Mouse (Mus musculus) limb, embryonic 14.5 days (tissue): ENCODE results near the gene Scimp. TPM values are rescaled to one million over a fixed set of nuclear protein-coding genes. Genes with fewer than 3 reads are reported as not detected.

Experiments
- ATAC-seq: fragments of 200-750 bp; cut with Nextera tagmentation; 2 replicates; pipeline ENCODE4 v1.8.0; 2017; ENCODE audit warnings: low read depth, moderate number of reproducible peaks, moderate TSS enrichment; ENCODE audit not compliant: low FRiP score
- DNase-seq: peaks from one replicate; pipeline ENCODE4 v3.0.0-alpha.2; 2015; ENCODE audit warnings: low spot score
- H3K27ac ChIP-seq: fragments of 300-500 bp; sonication (generic); replicated peaks from 2 replicates; pipeline ENCODE4 v1.5.1; 2014; ENCODE audit warnings: low read depth, mild to moderate bottlenecking, low read length, moderate library complexity, mixed read lengths
- H3K27me3 ChIP-seq: fragments of 300-500 bp; sonication (generic); 2 replicates; pipeline ENCODE4 v1.6.1; 2014; ENCODE audit warnings: low read length, mixed read lengths; ENCODE audit not compliant: control insufficient read depth, insufficient read depth
- H3K36me3 ChIP-seq: fragments of 300-500 bp; sonication (generic); 2 replicates; pipeline ENCODE4 v1.6.1; 2014; ENCODE audit warnings: mild to moderate bottlenecking, low read length, moderate library complexity, mixed read lengths; ENCODE audit not compliant: control insufficient read depth, insufficient read depth
- H3K4me1 ChIP-seq: fragments of 300-500 bp; sonication (generic); 2 replicates; pipeline ENCODE4 v1.6.1; 2014; ENCODE audit warnings: antibody characterized with exemption, low read length, mixed read lengths; ENCODE audit not compliant: control insufficient read depth, insufficient read depth
- H3K4me2 ChIP-seq: fragments of 300-500 bp; sonication (generic); replicated peaks from 2 replicates; pipeline ENCODE4 v1.6.1; 2014; ENCODE audit warnings: low read depth, mild to moderate bottlenecking, low read length, moderate library complexity; ENCODE audit not compliant: severe bottlenecking
- H3K4me3 ChIP-seq: fragments of 300-500 bp; sonication (generic); replicated peaks from 2 replicates; pipeline ENCODE4 v1.5.1; 2014; ENCODE audit warnings: low read length
- H3K9ac ChIP-seq: fragments of 300-500 bp; sonication (generic); 2 replicates; pipeline ENCODE4 v1.6.1; 2014; ENCODE audit warnings: mild to moderate bottlenecking, low read depth, low read length, moderate library complexity; ENCODE audit not compliant: severe bottlenecking
- H3K9me3 ChIP-seq: fragments of 300-500 bp; sonication (generic); 2 replicates; pipeline ENCODE4 v1.6.1; 2016; ENCODE audit warnings: low read length; ENCODE audit not compliant: control insufficient read depth
- POLR2A ChIP-seq: fragments of 200-500 bp; IDR thresholded peaks from 2 replicates; pipeline ENCODE4 v1.8.0; 2012; ENCODE audit warnings: inconsistent platforms, mild to moderate bottlenecking, moderate library complexity, borderline replicate concordance; ENCODE audit not compliant: insufficient read depth, insufficient read length; ENCODE audit errors: extremely low read depth
- WGBS: fragments of 180-500 bp; shearing (Covaris S2); extraction: QIAGEN DNeasy Blood & Tissue Kit; methylation state at CpG from one replicate; pipeline ENCODE4 v1.1.7; 2014; 5-methylcytosine and 5-hydroxymethylcytosine counted together
- polyA plus RNA-seq, 2 experiments: library from polyadenylated mRNA; depleted of rRNA in 1 of 2; stranded (reverse) in 1 of 2; unstranded in 1 of 2; fragments of >200 nt; fragmentation: Nextera tagmentation in 1 of 2; extraction: Ambion mirVana in 1 of 2; gene quantifications; 2 replicates each; pipeline versions ENCODE4 v1.2.1 to v1.2.3; 2012 to 2014

The Scimp gene
- polyA plus RNA-seq, 2 experiments: 0.05 to 0.40 TPM

DNA sequence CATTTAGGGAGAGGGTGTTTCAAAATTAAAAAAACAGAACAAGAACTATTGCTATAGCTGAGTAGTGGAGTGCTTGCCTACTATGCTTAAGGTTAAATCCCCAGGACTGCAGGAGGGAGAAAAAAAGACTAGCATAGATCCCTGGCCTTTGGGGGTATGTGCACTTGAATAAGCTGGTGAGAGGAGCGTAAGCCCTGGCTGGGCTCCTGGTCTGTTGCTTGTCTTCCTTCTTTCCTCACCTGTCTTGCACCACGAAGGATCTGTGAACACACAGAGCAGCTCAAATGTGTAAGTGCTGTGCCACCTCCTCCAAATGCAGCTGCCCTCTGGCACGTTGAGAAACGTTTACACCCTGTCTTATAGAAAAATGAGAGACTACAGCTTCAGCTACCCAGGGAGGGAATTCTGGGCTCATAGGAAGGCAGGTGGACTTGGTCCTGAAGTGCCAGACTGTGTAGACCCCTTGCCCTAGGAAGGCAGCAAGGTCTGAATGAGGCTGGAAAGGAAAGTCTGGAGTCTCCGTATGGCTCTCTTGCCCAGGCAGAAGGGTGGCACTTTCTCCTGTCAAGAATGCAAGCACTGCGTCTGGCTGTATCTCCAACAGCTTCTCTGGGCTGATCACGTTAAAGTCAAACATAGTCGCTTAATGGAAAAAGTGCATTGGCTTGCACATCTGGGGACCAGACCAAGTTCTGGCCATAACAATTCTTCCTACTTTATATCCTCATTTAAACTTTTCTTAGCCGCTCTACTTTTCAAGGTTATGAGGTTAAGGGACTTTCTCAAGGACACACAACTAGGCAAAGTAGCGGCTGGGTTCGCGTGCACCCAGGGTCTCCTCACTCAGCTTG lies 31.5 kb upstream of the Scimp start:
- no peaks in the 10 kb centered on the region for H3K36me3 ChIP-seq
- WGBS: 13% methylated on average over 12 of the region's 12 CpGs
- peak overlapping the region; percentile 94; the same call in 1 of the 2 replicates for H3K9ac ChIP-seq
- H3K27me3 ChIP-seq: no peaks in the 10 kb centered on the region
- peak overlapping the region; percentile 93 for H3K4me3 ChIP-seq
- peak; percentile 23 for DNase-seq
- TF ChIP-seq POLR2A: no peak
- H3K4me1 ChIP-seq: peaks cover 20% of the 10 kb centered on the region
- peak overlapping the region; percentile 88 for H3K4me2 ChIP-seq
- peak; percentile 44 for ATAC-seq
- H3K27ac ChIP-seq: peak overlapping the region; percentile 81
- no peaks in the 10 kb centered on the region for H3K9me3 ChIP-seq

DNA sequence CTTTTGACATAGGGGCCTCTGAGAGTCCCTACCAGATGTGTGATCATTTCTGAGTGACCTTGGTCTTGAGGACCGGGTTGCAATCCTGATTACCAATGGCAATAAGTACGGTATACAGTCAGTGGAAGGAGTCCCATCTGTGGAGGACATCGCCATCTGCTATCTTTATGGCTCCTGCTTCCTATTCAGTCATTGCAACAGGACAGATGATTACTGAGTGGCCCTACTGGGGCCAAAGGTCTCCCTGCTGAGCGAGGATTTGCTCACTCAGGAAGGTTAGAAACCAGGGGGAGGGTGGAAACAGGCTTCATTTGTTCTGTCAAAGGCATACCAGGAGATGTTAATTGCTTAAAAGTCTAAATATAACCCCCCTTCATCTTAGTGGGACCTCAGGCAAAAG lies 30.6 kb upstream of the Scimp start:
- WGBS: 53% methylated on average over 4 of the region's 4 CpGs

GRCm38 (mm10) chr11:70838610-70839009 lies 26.2 kb upstream of the Scimp start:
- Histone ChIP-seq H3K4me1 (0 out of 2 replicates have a peak, but pooled peaks cover 1% of the 10 kb centered on the region), H3K9me3 (no peaks in the 10 kb centered on the region), H3K27me3 (no peaks in the 10 kb centered on the region), H3K9ac (no peak overlapping the region), H3K4me3 (no peak overlapping the region), H3K27ac (no peak overlapping the region), H3K36me3 (no peaks in the 10 kb centered on the region), H3K4me2 (no peak overlapping the region)
- no peak for TF ChIP-seq POLR2A
- ATAC-seq: no peak
- no peak for DNase-seq
- WGBS: 35% methylated on average over 2 of the region's 2 CpGs

More for the DNA sequence above, 30.6 kb upstream of the Scimp start:
- Histone ChIP-seq H3K36me3 (no peaks in the 10 kb centered on the region), H3K4me2 (no peak overlapping the region), H3K27ac (no peak overlapping the region), H3K4me3 (no peak overlapping the region), H3K9me3 (no peaks in the 10 kb centered on the region), H3K9ac (no peak overlapping the region), H3K27me3 (no peaks in the 10 kb centered on the region), H3K4me1 (peaks cover 20% of the 10 kb centered on the region)
- no peak for DNase-seq
- ATAC-seq: no peak
- TF ChIP-seq POLR2A: no peak

- no peak overlapping the region for H3K4me3 ChIP-seq
- no peak overlapping the region for H3K4me2 ChIP-seq
- 95% methylated on average over 3 of the region's 3 CpGs for WGBS
- TF ChIP-seq POLR2A: no peak
- H3K9ac ChIP-seq: no peak overlapping the region
- H3K27ac ChIP-seq: no peak overlapping the region
- H3K4me1 ChIP-seq: no peaks in the 10 kb centered on the region
- no peak for DNase-seq
- no peaks in the 10 kb centered on the region for H3K27me3 ChIP-seq
- ATAC-seq: no peak
- no peaks in the 10 kb centered on the region for H3K9me3 ChIP-seq
- H3K36me3 ChIP-seq: no peaks in the 10 kb centered on the region
Measured at GRCm38 (mm10) chr11:70837031-70837430, 24.6 kb upstream of the Scimp start.

GRCm38 (mm10) chr11:70835381-70835831 lies 23.0 kb upstream of the Scimp start:
- Histone ChIP-seq H3K4me1 (no peaks in the 10 kb centered on the region), H3K27me3 (no peaks in the 10 kb centered on the region), H3K4me2 (no peak overlapping the region), H3K9me3 (no peaks in the 10 kb centered on the region), H3K36me3 (no peaks in the 10 kb centered on the region), H3K27ac (no peak overlapping the region), H3K4me3 (no peak overlapping the region), H3K9ac (no peak overlapping the region)
- TF ChIP-seq POLR2A: no peak
- no peak for ATAC-seq
- DNase-seq: no peak
- 69% methylated on average over 6 of the region's 6 CpGs for WGBS
